Mouse (Mus musculus) brown adipose tissue, adult 24 weeks (tissue): Measurements from ENCODE around the gene Dgcr2. TPM values are rescaled to one million over a fixed set of nuclear protein-coding genes. Genes with fewer than 3 reads are reported as not detected.
A peak's percentile ranks its signal among the peaks of the same experiment; 100 is the strongest.

Experiments
- H3K27ac ChIP-seq: fragments of 200-500 bp; replicated peaks from 2 replicates; pipeline ENCODE4 v1.5.1; 2012; ENCODE audit warnings: low read depth, mild to moderate bottlenecking, low read length
- H3K4me1 ChIP-seq: fragments of 200-500 bp; 2 replicates; pipeline ENCODE4 v1.6.1; 2012; ENCODE audit warnings: low read length, mixed read lengths; ENCODE audit not compliant: control insufficient read depth, insufficient read depth, insufficient read length
- H3K4me3 ChIP-seq: fragments of 200-500 bp; 2 replicates; pipeline ENCODE4 v1.5.1; 2012; ENCODE audit warnings: low read depth, mild to moderate bottlenecking, low read length, moderate library complexity; ENCODE audit not compliant: insufficient read depth
- polyA plus RNA-seq: library from polyadenylated mRNA; stranded (reverse); fragments of >200 nt; gene quantifications from 2 replicates; pipeline ENCODE4 v1.2.4, GENCODE M21; 2012; ENCODE audit not compliant: missing spikeins, insufficient read depth, insufficient read length

The Dgcr2 gene
- polyA plus RNA-seq, 1 experiment, result 15.5 TPM

DNA sequence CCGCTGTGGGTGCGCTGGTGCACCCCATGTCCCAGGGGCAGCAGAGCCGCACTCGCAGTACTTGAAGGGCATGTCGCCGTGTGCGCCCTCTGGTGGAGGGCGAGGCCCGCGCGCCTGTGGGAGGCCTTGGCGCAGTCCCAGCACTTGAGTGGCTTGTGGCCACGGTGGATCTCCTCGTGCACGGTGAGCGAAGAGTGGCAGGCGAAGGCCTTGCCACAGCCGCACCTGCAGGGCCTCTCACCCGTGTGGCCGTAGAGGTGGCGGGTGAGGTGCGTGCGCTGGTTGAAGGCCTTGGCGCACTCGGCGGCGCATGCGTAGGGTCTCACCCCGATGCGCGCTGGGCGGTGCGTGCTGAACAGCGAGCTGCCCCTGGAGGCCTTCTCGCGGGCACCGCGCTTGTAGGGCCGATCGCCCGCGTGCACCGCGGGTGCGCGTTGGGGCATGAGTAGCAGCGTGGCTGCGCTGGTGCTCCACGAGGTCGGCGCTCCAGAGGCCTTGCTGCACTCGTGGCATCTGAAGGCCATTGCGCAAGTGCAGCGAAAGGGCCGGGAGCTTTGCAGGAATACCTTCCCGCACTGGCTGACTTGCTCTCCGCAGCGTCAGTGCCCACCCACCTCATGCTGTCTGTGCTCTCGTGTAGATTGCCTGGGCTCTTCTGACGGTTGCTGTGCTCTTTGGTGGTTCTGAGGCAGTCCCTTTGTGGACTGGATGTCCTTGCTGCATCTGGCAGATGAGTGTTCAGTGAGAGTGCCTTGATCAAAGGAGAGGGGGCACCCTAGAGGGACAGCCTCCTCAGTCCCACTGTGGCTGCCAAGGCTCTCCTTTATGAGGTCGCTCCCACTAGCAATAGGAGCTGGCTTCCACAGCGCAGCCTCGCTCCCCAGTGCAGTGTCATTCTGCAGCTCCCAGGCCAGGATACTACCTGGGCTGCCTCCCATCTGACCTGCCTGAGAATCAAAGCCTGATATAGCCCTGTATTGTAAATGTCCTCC, 82.7 kb downstream of the Dgcr2 start:
- Histone ChIP-seq H3K4me3 (peak overlapping the region; percentile 40), H3K4me1 (no peaks in the 10 kb centered on the region), H3K27ac (no peak overlapping the region)

DNA sequence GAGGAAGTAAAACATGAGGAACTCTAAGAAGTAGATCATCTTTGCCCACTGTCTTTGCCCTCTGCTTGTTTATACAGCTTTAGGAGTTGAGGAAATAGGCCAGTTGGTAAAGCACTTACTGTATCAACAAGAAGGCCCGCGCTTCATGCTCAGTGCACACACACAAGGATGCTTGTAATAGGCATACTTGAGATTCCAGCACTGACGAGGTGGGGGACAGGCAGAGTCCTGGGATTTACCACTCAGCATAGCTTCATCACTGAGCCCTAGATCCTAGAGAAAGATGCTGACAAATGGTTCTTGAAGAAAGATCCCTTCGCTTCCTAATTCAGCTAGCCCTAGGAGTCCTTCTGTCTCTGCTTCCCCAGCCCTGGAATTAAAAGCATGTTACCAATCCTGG, 85.2 kb downstream of the Dgcr2 start:
- Histone ChIP-seq H3K27ac (no peak overlapping the region), H3K4me3 (no peak overlapping the region), H3K4me1 (no peaks in the 10 kb centered on the region)

DNA sequence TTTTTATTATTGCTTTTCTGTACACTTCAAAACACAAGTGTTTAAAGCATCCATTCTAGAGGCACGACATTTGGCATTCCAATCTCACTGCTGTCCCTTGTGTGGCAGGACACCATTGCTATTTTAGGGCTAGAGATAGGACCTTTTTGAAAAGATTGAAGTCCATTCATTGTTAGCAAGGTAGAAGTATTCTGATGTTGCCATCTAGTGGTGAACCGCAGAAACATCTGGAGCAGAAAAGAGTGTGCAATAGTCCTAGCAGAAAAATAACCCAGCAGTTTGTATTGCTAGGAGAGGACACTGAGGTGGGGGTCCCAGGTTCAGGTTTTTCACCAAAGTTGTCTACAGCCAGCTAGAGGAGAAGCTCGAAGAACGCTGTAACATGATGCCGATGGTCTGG, 86.2 kb downstream of the Dgcr2 start:
- Histone ChIP-seq H3K27ac (no peak overlapping the region), H3K4me3 (no peak overlapping the region)

DNA sequence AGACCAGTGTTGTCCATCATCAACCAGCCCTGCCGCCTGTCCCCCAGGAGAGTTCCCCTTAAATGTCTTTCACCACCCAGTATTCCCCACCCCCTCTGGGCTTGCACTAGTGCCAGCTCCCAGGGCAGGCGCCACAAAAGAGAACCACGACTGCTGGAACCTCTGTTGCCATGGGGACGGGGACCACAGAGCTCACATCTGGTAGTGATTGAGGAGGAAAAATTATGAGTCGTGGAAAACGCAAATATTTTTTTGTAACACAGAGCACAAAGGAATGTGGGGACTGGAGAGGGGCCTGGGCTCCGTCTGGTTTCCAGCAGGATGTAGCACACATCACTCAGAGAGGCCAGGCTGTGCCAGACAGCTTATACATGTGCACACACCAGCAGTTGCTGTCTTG, 88.7 kb downstream of the Dgcr2 start:
- no peak overlapping the region for H3K27ac ChIP-seq
- H3K4me3 ChIP-seq, result no peak overlapping the region
- H3K4me1 ChIP-seq, result no peaks in the 10 kb centered on the region

More for the DNA sequence above, 86.2 kb downstream of the Dgcr2 start:
- no peaks in the 10 kb centered on the region for H3K4me1 ChIP-seq

DNA sequence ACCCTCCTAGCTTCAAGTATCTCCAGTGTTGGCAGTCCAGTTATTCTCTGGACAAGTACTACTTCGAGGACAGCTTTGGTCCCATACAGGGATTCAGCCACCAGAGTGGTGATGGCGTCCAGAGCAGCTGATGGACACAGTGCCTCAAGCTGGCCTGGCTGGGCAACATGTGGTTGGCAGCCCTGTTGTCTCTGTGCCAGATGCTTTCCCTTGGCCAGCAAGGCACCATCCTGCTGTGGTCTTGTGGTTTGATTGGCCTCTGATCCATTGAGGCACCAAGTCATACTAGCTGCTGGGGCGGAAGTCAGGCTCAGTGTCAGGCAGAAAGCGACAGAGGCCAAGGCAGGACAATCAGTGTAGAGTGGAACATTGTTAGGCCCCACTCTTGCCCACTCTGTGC, 89.2 kb downstream of the Dgcr2 start:
- Histone ChIP-seq H3K4me1 (no peaks in the 10 kb centered on the region), H3K4me3 (no peak overlapping the region), H3K27ac (no peak overlapping the region)

DNA sequence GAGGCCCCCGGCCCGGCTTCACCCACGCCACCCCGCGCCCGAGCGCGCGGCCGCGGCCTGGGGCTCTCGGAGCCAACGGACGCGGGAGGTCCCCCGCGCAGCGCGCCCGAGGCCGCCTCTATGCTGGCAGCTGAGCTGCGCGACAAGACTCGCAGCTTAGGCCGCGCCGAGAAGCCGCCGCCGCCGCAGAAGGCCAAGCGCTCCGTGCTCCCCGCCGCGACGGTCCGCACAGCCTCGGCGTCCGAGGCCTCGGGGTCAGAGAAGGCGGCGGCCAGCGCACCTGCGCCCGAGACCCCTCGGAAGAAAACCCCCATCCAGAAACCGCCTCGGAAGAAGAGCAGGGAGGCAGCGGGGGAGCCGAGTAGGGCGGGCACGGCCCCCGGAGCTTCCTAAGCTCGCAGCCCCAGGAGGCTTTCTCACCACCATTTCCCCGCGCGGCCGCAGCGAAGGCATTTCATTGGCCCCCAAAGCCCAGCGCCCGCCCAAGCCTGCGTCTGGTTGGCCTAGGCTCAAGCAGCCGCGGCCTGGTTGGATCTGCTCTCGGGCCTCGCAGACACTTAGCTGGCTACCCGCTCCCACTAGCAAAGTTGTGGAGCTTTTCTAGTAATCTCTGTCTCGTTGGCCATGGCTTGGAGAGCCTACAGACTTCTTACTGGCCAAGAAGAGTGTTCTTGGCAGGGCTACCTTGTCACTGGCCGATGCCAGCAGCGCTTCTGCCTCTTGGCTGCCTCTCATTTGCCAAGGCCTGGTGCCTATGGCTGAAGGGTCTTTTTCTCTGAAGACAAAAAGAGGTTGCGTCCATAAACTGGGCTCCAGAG, 91.0 kb downstream of the Dgcr2 start:
- no peak overlapping the region for H3K27ac ChIP-seq
- H3K4me1 ChIP-seq, result no peaks in the 10 kb centered on the region; the same call in 1 of the 2 replicates
- H3K4me3 ChIP-seq, result peak overlapping the region; percentile 76

DNA sequence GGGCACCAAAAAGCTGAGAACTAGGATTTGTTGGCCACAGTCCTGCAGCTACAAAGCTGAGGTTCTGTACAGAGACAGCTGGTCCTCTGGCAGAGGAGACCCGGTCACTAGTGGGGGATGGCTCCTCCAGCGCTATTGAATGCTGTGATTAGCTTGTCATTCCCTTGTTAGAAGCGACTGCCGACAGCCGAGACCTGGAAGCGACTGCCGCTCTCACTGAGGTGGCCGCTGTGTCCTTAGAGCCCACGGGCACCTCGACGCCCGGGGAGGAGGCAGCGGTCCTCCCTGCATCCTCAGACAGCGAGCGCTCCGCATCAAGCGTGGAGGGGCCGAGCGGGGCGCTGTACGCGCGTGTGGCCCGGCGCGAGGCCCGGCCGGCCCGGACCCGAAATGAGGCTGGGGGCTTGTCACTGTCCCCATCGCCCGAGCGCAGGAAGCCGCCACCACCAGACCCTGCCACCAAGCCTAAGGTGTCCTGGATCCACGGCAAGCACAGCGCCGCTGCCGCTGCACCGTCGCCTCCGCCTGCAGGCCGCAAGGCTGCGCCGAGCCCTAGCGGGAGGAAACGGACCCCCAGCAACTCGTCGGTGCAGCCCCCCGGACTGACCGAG, 91.7 kb downstream of the Dgcr2 start:
- H3K27ac ChIP-seq, result no peak overlapping the region
- peak overlapping the region; percentile 76 for H3K4me3 ChIP-seq
- H3K4me1 ChIP-seq, result no peaks in the 10 kb centered on the region; the same call in 1 of the 2 replicates

DNA sequence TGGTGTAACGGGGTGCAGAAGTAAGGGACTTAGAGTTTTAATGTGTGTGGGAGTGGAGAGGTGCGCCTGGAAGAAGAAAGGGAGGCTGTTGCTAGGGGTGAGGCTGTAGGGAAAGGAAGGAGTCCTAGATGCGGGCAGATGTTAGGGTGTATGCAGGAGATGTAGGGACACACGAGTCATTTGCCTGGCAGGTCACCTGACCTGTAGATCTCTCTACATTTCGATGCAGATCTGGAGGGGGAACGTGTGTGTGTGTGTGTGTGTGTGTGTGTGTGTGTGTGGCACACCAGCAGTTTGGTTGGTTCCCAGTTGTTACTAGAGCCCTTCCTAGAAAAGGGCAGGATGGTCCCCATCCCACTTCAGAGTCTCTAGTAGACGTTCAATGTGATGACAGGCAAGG, 93.4 kb downstream of the Dgcr2 start:
- H3K4me1 ChIP-seq, result no peaks in the 10 kb centered on the region; the same call in 1 of the 2 replicates
- no peak overlapping the region for H3K27ac ChIP-seq
- no peak overlapping the region for H3K4me3 ChIP-seq

DNA sequence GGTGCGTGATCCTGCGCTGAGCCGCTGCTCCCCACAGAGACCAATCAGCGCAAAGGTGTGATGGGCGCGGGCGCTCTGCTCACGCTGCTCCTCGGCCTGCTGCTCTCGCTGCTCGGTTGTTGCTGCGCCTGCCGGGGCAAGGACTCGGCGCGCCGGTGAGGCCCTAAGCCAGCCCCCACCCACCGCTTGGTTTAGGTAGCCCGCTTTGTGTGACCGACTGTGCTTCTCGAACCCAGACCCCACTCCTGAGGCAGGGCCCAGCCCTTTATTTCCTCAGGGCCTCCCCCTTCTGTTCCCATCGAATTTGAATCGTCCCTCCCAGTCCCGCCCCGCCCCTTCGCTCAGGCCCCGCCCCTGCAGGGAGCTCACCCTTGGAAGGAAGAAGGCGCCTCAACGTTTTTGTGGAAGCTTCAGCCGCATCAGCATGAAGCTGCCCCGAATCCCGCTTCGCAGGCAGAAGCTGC, 93.9 kb downstream of the Dgcr2 start:
- H3K27ac ChIP-seq, result no peak overlapping the region
- H3K4me1 ChIP-seq, result no peaks in the 10 kb centered on the region; the same call in 1 of the 2 replicates
- H3K4me3 ChIP-seq, result peak overlapping the region; percentile 30; the same call in 1 of the 2 replicates

DNA sequence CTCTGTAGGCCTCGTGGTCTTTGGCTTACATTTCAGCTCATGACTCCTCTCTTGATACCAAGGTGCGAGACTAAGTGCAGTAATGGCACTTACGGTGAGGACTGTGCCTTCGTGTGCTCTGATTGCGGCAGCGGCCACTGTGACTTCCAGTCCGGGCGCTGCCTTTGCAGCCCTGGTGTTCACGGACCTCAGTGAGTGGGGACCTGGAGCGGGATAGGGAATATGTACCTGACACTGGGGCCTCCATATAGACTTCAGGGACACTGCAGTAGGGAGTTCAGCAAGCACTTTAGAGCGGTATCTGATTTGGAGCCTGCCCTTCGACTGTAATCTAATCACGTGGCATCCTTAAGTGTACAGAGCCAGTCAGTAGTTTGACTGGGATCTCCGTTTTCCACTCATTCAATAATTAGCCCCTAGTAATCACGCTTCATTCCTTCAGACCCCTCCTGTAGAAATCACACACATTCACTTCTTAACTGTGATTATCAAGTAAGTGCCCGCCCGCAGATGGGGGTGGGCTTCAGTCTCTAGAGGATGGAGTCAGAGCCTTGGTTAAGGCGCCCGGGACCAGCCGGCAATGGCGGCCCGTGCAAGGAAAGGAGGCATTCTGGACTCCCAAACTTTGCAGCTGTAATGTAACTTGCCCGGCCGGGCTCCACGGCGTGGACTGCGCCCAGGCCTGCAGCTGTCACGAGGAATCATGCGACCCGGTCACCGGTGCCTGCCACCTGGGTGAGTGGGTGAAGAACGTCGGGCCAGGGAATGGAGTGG, 94.5 kb downstream of the Dgcr2 start:
- H3K27ac ChIP-seq, result no peak overlapping the region
- H3K4me3 ChIP-seq, result peak overlapping the region; percentile 41
- no peaks in the 10 kb centered on the region; the same call in 1 of the 2 replicates for H3K4me1 ChIP-seq

DNA sequence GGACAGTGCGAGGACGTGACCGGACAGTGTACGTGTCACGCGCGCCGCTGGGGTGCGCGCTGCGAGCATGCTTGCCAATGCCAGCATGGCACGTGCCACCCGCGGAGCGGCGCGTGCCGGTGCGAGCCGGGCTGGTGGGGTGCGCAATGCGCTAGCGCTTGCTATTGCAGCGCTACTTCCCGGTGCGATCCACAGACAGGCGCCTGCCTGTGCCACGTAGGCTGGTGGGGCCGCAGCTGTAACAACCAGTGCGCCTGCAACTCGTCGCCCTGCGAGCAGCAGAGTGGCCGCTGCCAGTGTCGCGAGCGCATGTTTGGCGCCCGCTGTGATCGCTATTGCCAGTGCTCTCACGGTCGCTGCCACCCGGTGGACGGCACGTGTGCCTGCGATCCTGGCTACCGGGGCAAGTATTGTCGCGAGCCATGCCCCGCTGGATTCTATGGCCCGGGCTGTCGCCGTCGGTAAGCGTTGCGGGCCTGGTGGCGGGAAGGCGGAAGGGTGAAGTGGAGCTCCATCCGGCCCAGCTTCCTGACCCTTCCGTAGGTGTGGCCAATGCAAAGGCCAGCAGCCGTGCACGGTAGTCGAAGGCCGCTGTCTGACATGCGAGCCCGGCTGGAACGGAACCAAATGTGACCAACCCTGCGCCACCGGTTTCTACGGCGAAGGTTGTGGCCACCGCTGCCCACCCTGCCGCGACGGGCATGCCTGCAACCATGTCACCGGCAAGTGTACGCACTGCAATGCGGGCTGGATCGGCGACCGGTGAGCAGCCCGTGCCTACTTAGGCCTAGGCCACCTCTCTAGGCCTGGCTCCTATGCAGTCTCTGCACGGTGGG, 95.3 kb downstream of the Dgcr2 start:
- no peak overlapping the region for H3K27ac ChIP-seq
- H3K4me1 ChIP-seq, result no peaks in the 10 kb centered on the region; the same call in 1 of the 2 replicates
- peak overlapping the region; percentile 41 for H3K4me3 ChIP-seq

DNA sequence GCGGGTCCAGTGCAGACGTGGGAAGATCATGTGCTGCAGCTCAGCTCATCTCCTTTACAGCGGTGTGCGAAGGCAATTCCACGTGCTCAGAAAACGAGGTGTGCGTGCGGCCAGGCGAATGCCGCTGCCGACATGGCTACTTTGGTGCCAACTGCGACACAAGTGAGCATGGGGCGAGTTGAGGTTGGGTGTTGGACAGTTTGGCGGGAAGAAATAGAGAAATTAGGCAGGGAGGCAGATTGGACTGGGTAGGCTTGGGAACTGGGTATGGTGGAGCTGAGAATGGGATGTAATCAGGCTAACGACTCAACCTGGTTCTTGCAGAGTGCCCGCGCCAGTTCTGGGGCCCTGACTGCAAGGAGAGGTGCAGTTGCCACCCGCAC, 95.9 kb downstream of the Dgcr2 start:
- no peaks in the 10 kb centered on the region; the same call in 1 of the 2 replicates for H3K4me1 ChIP-seq
- H3K4me3 ChIP-seq, result peak overlapping the region; percentile 41
- no peak overlapping the region for H3K27ac ChIP-seq

DNA sequence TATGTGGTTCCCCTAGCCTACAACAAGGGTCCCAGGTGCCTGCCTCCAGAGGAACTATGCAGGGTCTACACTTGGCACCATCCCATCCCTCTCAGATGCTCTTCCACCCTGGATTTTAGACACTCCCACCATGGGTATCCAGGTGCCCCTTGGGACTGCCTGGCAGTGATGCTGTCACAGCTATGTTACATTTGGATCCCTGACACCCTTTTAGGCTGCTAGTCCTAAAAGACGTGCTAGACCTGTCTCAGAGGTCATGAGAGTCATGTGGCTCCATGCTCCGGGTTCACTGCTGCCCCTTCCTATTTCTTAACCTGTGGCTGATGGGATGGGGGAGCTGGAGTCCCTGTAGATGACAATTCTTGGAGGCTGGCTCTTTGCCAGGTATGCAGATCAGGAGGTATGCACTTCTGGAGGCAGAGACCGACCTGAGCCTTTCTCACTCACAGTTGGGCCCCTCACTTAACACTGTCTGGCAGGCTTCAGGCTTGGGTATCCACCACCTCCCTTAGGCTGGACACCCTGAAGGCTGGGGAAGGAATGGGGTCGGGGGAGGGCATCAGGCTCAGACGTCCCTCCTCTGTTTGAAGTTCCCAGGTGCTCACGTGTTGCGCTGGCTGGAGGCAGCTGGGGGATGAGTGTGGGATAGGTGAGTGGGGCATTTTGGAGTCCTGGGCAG, 96.4 kb downstream of the Dgcr2 start:
- Histone ChIP-seq H3K27ac (no peak overlapping the region), H3K4me3 (no peak overlapping the region), H3K4me1 (no peaks in the 10 kb centered on the region; the same call in 1 of the 2 replicates)
